Mouse (Mus musculus) midbrain, embryonic 12.5 days (tissue): ENCODE measurements at regions not wholly inside any gene's neighbourhood (a gene's known extent, or its start where the extent isn't known, plus 50 kb on each side); places are given as distances from the start of the nearest gene placed in this dataset.

Experiments
- ATAC-seq: fragments of 200-750 bp; cut with Nextera tagmentation; 2 replicates; pipeline ENCODE4 v1.8.0; 2017; ENCODE audit warnings: low read depth, moderate TSS enrichment, moderate library complexity; ENCODE audit not compliant: low FRiP score
- H3K27ac ChIP-seq: fragments of 300-500 bp; sonication (generic); replicated peaks from 2 replicates; pipeline ENCODE4 v1.5.1; 2016; ENCODE audit warnings: mild to moderate bottlenecking
- H3K27me3 ChIP-seq: fragments of 300-500 bp; sonication (generic); 2 replicates; pipeline ENCODE4 v1.6.1; 2016; ENCODE audit warnings: mild to moderate bottlenecking
- H3K36me3 ChIP-seq: fragments of 300-500 bp; sonication (generic); 2 replicates; pipeline ENCODE4 v1.6.1; 2016
- H3K4me1 ChIP-seq: fragments of 300-500 bp; sonication (generic); 2 replicates; pipeline ENCODE4 v1.6.1; 2016
- H3K4me2 ChIP-seq: fragments of 300-500 bp; sonication (generic); replicated peaks from 2 replicates; pipeline ENCODE4 v1.6.1; 2016; ENCODE audit warnings: mild to moderate bottlenecking, moderate library complexity
- H3K4me3 ChIP-seq: fragments of 300-500 bp; sonication (generic); 2 replicates; pipeline ENCODE4 v1.5.1; 2016; ENCODE audit warnings: mild to moderate bottlenecking
- H3K9ac ChIP-seq: fragments of 300-500 bp; sonication (generic); replicated peaks from 2 replicates; pipeline ENCODE4 v1.6.1; 2016; ENCODE audit warnings: mild to moderate bottlenecking, moderate library complexity
- H3K9me3 ChIP-seq: fragments of 300-500 bp; sonication (generic); 2 replicates; pipeline ENCODE4 v1.6.1; 2016; ENCODE audit warnings: mild to moderate bottlenecking
- WGBS: fragments of 180-500 bp; shearing (Covaris S2); methylation state at CpG from one replicate; pipeline ENCODE4 v1.1.7; 2016; 5-methylcytosine and 5-hydroxymethylcytosine counted together

DNA sequence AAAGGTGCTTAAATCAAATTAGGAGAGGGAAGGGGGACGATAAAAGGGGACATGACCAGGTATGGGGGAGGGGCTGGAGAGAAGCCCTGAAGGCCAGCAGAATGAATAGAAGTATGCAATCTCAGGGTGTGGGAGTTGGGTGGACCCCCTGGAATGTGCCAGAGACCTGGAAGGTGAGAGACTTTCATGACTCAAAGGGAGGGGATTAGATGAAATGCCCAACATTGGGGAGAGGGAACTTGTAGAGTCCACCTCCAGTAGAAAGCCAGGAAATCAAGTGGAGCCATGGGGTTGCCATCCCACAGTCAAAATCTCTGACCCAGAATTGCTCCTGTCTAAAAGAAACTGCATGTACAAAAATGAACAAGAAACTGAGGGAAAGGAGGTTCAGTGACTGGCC, 666.5 kb downstream of the Cps1 start:
- H3K9ac ChIP-seq, result no peak overlapping the region
- H3K4me3 ChIP-seq, result no peak overlapping the region
- H3K36me3 ChIP-seq, result no peaks in the 10 kb centered on the region
- ATAC-seq, result no peak
- WGBS, result 83% methylated on average over 1 of the region's 1 CpGs
- no peak overlapping the region for H3K27ac ChIP-seq
- no peaks in the 10 kb centered on the region for H3K9me3 ChIP-seq
- H3K4me2 ChIP-seq, result no peak overlapping the region
- H3K4me1 ChIP-seq, result no peaks in the 10 kb centered on the region
- H3K27me3 ChIP-seq, result no peaks in the 10 kb centered on the region

DNA sequence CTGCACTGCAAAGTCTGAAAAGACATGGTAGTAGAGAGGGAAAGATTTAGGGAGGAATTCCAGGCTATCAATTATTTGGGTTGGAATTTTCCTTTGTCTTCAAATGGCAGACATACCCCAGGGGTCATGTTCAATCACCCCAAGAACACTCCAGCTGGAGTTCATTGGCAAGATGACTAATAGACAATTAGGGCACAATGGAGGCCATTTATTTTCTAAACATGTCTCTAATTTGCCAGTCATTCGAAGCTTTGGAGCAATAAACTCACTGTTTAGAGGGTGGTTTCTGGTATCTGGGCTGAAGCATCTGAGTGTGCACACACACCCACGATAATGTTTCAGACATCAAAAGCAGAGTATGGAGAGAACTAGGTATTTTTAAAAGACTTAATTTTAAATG, 672.2 kb downstream of the Cps1 start:
- H3K4me2 ChIP-seq, result no peak overlapping the region
- no peaks in the 10 kb centered on the region for H3K4me1 ChIP-seq
- no peaks in the 10 kb centered on the region for H3K27me3 ChIP-seq
- no peaks in the 10 kb centered on the region for H3K36me3 ChIP-seq
- no peak overlapping the region for H3K9ac ChIP-seq
- ATAC-seq, result no peak
- H3K27ac ChIP-seq, result no peak overlapping the region
- WGBS, result 63% methylated on average over 2 of the region's 2 CpGs
- no peak overlapping the region for H3K4me3 ChIP-seq
- H3K9me3 ChIP-seq, result no peaks in the 10 kb centered on the region

DNA sequence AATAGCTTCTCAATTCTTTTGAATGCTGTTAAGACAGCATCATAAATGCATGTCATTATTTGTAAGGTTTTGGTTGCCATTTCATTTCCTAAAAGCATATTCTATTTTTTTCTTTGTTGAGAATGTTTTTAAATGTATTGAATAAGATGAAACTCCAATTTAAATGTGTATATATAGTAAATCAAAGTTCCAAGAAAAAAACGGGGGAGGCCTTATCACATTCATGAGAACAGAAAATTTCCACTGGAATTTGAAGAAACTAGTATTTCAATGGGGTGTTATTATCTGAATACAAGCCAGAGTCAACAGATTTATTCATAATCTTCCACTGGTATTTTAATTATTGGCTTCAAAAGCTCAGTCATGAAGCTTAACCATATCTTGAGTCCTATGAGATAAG, 672.7 kb downstream of the Cps1 start:
- Histone ChIP-seq H3K4me3 (no peak overlapping the region), H3K27me3 (no peaks in the 10 kb centered on the region), H3K4me1 (no peaks in the 10 kb centered on the region), H3K4me2 (no peak overlapping the region), H3K9ac (no peak overlapping the region), H3K27ac (no peak overlapping the region), H3K9me3 (no peaks in the 10 kb centered on the region), H3K36me3 (no peaks in the 10 kb centered on the region)
- 80% methylated on average over 1 of the region's 1 CpGs for WGBS
- no peak for ATAC-seq

DNA sequence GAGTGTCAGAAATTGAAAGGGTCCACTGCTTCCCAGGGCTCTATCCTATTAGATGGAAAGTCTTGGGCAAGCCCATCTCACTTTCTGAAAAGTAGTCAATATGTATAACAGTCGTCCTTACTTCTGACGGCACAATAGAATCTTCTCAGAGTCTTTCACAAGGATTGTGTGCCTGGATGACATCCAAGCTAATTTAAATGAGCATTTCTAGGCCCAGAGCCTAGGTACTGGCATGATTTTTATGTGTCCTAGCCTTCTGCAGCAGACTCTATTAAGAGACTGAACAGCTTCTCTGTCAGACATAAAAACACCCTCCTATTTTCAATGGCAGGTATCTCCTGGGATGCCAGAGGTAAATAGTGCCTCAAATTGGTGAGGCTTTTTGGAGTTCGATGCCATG, 680.5 kb downstream of the Cps1 start:
- 81% methylated on average over 3 of the region's 3 CpGs for WGBS
- no peaks in the 10 kb centered on the region for H3K9me3 ChIP-seq
- H3K4me3 ChIP-seq, result no peak overlapping the region
- no peak overlapping the region for H3K27ac ChIP-seq
- H3K4me1 ChIP-seq, result no peaks in the 10 kb centered on the region
- H3K4me2 ChIP-seq, result no peak overlapping the region
- H3K27me3 ChIP-seq, result no peaks in the 10 kb centered on the region
- no peak overlapping the region for H3K9ac ChIP-seq
- ATAC-seq, result no peak
- H3K36me3 ChIP-seq, result no peaks in the 10 kb centered on the region

DNA sequence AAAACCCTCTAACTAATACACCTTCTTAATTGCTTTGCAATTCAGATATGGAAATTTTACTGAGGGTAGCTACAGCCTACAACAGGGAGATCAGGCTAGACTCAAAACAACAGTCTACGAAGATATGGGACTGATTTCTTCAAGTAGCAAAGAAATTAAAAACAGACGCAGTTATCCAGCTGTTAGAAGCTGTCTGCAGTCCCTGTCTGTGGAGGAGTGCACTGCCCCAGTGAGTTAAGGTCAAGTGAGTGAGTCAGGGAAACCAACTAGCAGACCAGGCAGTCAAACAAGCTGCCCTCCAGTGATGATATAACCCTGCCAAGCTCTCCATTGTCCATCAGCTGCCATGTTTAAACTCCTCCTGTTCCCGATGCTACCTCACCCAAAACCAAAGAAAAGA, 697.3 kb downstream of the Cps1 start:
- Histone ChIP-seq H3K27me3 (no peaks in the 10 kb centered on the region), H3K4me1 (no peaks in the 10 kb centered on the region), H3K9me3 (no peaks in the 10 kb centered on the region), H3K4me3 (no peak overlapping the region), H3K4me2 (no peak overlapping the region), H3K27ac (no peak overlapping the region), H3K36me3 (no peaks in the 10 kb centered on the region), H3K9ac (no peak overlapping the region)
- WGBS, result 91% methylated on average over 3 of the region's 3 CpGs
- ATAC-seq, result no peak

DNA sequence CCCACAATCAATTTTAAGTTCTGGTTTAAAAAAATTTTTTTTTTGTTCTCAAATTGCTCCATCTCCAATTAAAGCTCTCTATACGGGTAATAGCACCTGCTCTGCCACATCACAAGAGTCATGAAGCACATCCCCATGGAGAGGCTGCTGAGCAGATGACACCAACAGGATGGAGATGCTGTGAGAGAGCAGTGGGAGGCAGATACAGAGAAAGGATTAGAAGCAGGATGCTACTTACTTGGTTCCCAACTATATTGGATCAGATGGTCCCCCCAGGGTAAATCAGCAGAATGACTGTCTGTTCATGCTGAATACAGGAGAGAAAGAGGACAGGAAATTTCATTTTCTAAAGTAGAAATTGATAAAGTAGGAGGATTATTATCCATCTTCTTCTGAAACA, 725.2 kb downstream of the Cps1 start:
- H3K9ac ChIP-seq, result no peak overlapping the region
- ATAC-seq, result no peak
- no peak overlapping the region for H3K4me3 ChIP-seq
- H3K27ac ChIP-seq, result no peak overlapping the region
- H3K9me3 ChIP-seq, result no peaks in the 10 kb centered on the region
- H3K36me3 ChIP-seq, result no peaks in the 10 kb centered on the region
- H3K27me3 ChIP-seq, result no peaks in the 10 kb centered on the region
- no peaks in the 10 kb centered on the region for H3K4me1 ChIP-seq
- no peak overlapping the region for H3K4me2 ChIP-seq
- 64% methylated on average over 1 of the region's 1 CpGs for WGBS

DNA sequence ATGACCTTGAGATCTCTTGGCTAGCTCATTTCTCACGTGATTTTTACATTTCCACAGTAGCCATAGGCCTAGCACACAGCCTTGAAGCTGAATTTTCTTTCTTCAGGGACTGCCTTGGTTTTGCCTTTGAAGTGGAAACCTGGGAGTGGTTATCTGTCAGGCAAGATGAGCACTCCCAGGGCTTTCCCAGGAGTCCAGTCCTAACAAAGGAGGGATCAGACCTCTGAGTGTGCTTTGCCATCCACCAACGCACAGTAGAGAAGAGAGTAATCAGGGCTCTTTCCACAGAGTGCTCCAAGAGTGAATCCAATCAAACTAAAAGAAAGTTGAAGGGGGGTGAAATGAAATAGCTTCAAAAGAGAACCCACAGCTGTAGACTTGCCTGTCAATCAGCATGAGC, 770.7 kb downstream of the Cps1 start:
- Histone ChIP-seq H3K9ac (no peak overlapping the region), H3K27me3 (no peaks in the 10 kb centered on the region), H3K4me2 (no peak overlapping the region), H3K4me3 (no peak overlapping the region), H3K27ac (no peak overlapping the region), H3K36me3 (no peaks in the 10 kb centered on the region), H3K4me1 (peaks cover 6% of the 10 kb centered on the region; the same call in 1 of the 2 replicates), H3K9me3 (no peaks in the 10 kb centered on the region)
- 16% methylated on average over 2 of the region's 2 CpGs for whole genome bisulfite sequencing
- ATAC-seq, result peak; percentile 68

DNA sequence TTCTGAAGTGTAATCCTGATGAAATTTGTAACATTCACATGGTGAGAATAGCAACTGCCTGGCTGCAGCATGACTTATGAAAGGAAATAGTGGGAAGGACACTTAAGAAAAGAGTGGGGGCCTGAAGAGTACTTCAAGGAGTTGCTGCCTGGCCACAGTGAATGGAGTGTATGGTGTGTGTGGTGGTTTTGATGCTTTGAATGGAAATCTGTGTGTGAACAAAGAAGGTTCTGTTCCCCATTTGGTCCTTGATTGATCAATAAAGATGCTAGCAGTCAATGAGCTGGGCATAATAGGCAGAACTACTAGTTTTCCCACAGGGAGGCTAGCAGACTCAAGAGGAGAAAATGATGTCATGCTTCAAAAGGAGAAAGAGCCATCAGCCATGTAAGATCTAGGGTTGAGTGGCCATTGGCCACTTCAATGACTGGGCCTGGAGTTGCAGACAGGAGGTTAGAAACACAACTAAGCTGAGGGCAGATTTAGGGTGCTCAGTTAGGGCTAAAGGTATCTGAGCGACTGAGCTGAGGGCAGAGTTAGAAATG, 772.0 kb downstream of the Cps1 start:
- no peak overlapping the region for H3K4me3 ChIP-seq
- H3K4me2 ChIP-seq, result no peak overlapping the region
- ATAC-seq, result peak; percentile 61; the same call in 1 of the 2 replicates

DNA sequence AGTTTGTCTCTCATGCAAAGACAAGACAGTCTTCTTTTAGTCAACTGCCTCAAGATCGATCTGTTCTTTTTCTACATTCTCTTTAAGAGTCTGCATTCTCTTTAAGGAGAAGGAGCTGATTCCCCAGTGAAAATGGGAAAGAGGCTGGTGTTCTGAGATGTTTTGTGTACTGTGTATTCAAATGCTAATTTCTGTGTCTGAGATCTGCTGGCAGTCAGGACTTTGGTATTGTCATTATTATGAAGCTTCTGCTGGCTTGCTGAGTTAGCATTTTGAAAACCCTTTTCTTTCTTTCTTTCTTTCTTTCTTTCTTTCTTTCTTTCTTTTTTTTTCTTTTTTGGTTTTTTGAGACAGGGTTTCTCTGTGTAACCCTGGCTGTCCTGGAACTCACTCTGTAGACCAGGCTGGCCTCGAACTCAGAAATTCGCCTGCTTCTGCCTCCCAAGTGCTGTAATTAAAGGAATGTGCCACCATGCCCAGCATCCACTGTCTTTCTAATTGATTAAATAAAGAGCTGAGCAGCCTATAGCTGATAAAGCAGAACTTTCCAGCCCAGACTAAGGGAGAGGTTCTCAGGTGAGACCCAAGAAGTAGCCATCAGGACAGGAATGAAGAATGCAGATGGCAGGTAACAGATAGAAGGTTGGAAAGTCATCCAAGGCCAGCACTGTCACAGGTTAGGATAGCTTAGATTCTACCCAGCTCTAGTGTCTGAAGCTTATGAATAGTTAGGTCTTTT, 813.1 kb downstream of the Cps1 start:
- H3K27me3 ChIP-seq, result no peaks in the 10 kb centered on the region
- peak overlapping the region; percentile 1 for H3K27ac ChIP-seq
- no peak overlapping the region for H3K4me2 ChIP-seq
- H3K9ac ChIP-seq, result no peak overlapping the region
- ATAC-seq, result peak; percentile 74
- peaks cover 2% of the 10 kb centered on the region; the same call in 1 of the 2 replicates for H3K4me1 ChIP-seq
- H3K9me3 ChIP-seq, result peaks cover 5% of the 10 kb centered on the region; the same call in 1 of the 2 replicates
- no peak overlapping the region for H3K4me3 ChIP-seq
- WGBS, result 41% methylated on average over 3 of the region's 3 CpGs
- no peaks in the 10 kb centered on the region for H3K36me3 ChIP-seq

More for the DNA sequence above, 772.0 kb downstream of the Cps1 start:
- H3K9ac ChIP-seq, result no peak overlapping the region
- peaks cover 6% of the 10 kb centered on the region; the same call in 1 of the 2 replicates for H3K4me1 ChIP-seq
- no peak overlapping the region for H3K27ac ChIP-seq
- WGBS, result 74% methylated on average over 1 of the region's 1 CpGs
- no peaks in the 10 kb centered on the region for H3K27me3 ChIP-seq
- H3K9me3 ChIP-seq, result no peaks in the 10 kb centered on the region
- no peaks in the 10 kb centered on the region for H3K36me3 ChIP-seq

DNA sequence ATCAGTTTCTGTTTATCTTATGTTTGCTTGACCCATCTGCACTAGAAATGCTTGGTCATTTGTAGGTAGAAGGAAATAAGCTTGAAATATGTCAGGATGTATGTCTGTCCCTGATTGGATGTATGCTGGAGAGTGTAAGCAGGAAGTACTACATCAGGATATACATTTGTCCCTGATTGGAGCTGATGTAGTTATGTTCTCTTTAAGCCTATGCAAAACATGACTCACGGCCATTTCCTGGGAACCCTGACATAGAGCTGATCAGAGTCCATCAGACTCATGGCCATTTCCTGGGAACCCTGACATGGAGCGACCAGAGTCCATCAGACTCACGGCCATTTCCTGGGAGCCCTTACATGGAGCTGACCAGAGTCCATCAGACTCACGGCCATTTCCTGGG, 858.6 kb downstream of the Cps1 start:
- H3K9me3 ChIP-seq, result no peaks in the 10 kb centered on the region
- H3K4me3 ChIP-seq, result no peak overlapping the region
- H3K36me3 ChIP-seq, result no peaks in the 10 kb centered on the region
- no peak for ATAC-seq
- H3K27me3 ChIP-seq, result no peaks in the 10 kb centered on the region
- no peaks in the 10 kb centered on the region for H3K4me1 ChIP-seq
- no peak overlapping the region for H3K4me2 ChIP-seq
- 90% methylated on average over 4 of the region's 4 CpGs for WGBS
- no peak overlapping the region for H3K27ac ChIP-seq
- H3K9ac ChIP-seq, result no peak overlapping the region
